Mouse (Mus musculus) limb, embryonic 15.5 days (tissue): ENCODE results near the gene Hist1h2af. TPM values are rescaled to one million over a fixed set of nuclear protein-coding genes. Genes with fewer than 3 reads are reported as not detected.
"Not testable (repeated sequence)": the region's sequence is repeated elsewhere in the genome, so short reads cannot be mapped to it uniquely, and the experiment has no call there.

Experiments used
- ATAC-seq: fragments of 200-750 bp; cut with Nextera tagmentation; 2 replicates; pipeline ENCODE4 v1.8.0; 2017; ENCODE audit warnings: low read depth, moderate TSS enrichment; ENCODE audit not compliant: insufficient number of reproducible peaks, low FRiP score, low TSS enrichment
- H3K27ac ChIP-seq: fragments of 300-500 bp; sonication (generic); 2 replicates; pipeline ENCODE4 v1.5.1; 2015; ENCODE audit warnings: moderate library complexity, mild to moderate bottlenecking, inconsistent platforms
- H3K27me3 ChIP-seq: fragments of 300-500 bp; sonication (generic); 2 replicates; pipeline ENCODE4 v1.6.1; 2015; ENCODE audit warnings: inconsistent platforms
- H3K36me3 ChIP-seq: fragments of 300-500 bp; sonication (generic); 2 replicates; pipeline ENCODE4 v1.6.1; 2015; ENCODE audit warnings: inconsistent platforms
- H3K4me1 ChIP-seq: fragments of 300-500 bp; sonication (generic); 2 replicates; pipeline ENCODE4 v1.6.1; 2015; ENCODE audit warnings: inconsistent platforms
- H3K4me2 ChIP-seq: fragments of 300-500 bp; sonication (generic); 2 replicates; pipeline ENCODE4 v1.6.1; 2015; ENCODE audit warnings: mild to moderate bottlenecking, inconsistent platforms
- H3K4me3 ChIP-seq: fragments of 300-500 bp; sonication (generic); 2 replicates; pipeline ENCODE4 v1.5.1; 2015; ENCODE audit warnings: mild to moderate bottlenecking, inconsistent platforms
- H3K9ac ChIP-seq: fragments of 300-500 bp; sonication (generic); 2 replicates; pipeline ENCODE4 v1.6.1; 2015; ENCODE audit warnings: inconsistent platforms
- H3K9me3 ChIP-seq: fragments of 300-500 bp; sonication (generic); 2 replicates; pipeline ENCODE4 v1.6.1; 2016; ENCODE audit warnings: inconsistent platforms
- WGBS: fragments of 180-500 bp; shearing (Covaris S2); methylation state at CpG from one replicate; pipeline ENCODE4 v1.1.7; 2015; 5-methylcytosine and 5-hydroxymethylcytosine counted together
- microRNA-seq: library from miRNA; unstranded; fragments of <30 nt; microRNA quantifications from one replicate; pipeline ENCODE4, GENCODE M21; 2016
- polyA plus RNA-seq: library from polyadenylated mRNA; unstranded; fragments of >200 nt; fragmentation: Nextera tagmentation; extraction: Ambion mirVana; gene quantifications from 2 replicates; pipeline ENCODE4 v1.2.1, GENCODE M21; 2015

Gene Hist1h2af
- polyA plus RNA-seq, 1 experiment from 2014 or later = 7.5 TPM

- Histone ChIP-seq H3K4me1 (peaks cover 25% of the 10 kb centered on the region), H3K9ac (peak overlapping the region; percentile 50)
- under 1% methylated on average over 19 of the region's 40 CpGs for WGBS
These were observed 42.2 kb downstream of the Hist1h2af start for GRCm38 (mm10) chr13:23575864-23576313.

DNA sequence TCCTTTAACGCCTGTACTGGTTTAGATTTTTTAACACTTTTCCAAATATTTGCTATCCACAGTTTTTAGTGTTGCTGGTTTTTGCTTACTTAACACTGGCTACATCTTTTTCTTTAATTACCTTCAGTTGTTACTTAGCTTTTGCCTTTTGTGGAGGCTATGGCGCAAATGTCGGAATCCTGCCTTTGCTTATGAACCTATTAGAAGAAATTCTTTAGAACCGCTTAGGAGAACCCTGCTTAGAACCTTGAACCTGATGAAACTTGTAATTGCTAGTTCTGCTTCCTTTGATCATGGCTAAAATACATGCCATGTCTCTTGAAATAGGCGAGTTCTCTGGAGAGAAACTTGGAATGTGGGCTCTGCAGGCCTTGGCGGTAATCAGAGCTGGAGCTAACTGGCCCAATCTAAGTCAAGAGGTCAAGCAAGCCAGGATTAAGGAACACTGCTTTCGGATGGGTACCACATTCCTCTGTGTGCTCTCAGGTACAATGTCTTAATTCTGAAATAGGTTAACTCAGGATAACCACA is 42.7 kb downstream of the Hist1h2af start:
- Histone ChIP-seq H3K4me2 (peak overlapping the region; percentile 57), H3K27me3 (no peaks in the 10 kb centered on the region), H3K27ac (peak overlapping the region; percentile 78), H3K9ac (peak overlapping the region; percentile 50), H3K36me3 (no peaks in the 10 kb centered on the region), H3K4me1 (peaks cover 25% of the 10 kb centered on the region), H3K4me3 (peak overlapping the region; percentile 40), H3K9me3 (no peaks in the 10 kb centered on the region)
- ATAC-seq = no peak
- 7% methylated on average over 7 of the region's 7 CpGs for WGBS

More at GRCm38 (mm10) chr13:23575864-23576313, 42.2 kb downstream of the Hist1h2af start:
- Histone ChIP-seq H3K4me3 (peak overlapping the region; percentile 40), H3K4me2 (peak overlapping the region; percentile 57), H3K27ac (peak overlapping the region; percentile 79)
- not testable (repeated sequence) for H3K27me3 ChIP-seq, H3K9me3 ChIP-seq, ATAC-seq, H3K36me3 ChIP-seq

DNA sequence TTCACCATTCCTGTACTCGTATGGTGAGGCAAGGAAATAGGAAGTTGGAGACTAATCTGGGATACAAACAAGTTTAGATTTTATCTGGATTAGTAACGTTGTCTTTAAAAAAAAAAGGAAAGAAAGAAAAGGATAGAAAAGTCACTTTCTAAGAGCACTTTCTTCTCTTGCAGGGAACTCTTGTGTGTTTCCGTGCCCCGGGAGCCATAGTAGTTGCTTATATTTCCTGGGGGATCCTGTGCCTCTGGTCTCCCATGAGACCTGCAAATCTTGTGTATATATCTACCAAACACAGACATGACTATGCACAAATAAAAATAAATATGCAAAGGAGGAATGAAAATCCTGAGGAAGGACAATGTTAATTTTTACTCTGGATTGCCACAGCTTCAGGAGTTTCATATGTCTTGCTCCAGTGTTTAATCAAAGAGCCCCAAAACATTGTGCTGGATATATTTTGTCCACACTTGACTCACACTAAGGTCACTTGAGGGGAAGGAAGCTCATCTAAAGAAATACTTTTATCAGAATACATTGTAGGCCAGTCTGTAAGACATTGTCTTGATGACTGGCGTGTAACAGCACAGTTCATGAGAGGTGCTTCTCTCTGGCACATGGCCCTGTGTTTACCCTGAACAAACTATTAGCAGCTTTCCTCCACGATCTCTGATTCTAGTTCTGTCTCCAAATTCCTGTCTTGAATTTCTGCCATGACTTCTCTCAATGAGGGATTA is 43.4 kb downstream of the Hist1h2af start:
- peak overlapping the region; percentile 78 for H3K27ac ChIP-seq
- no peaks in the 10 kb centered on the region for H3K27me3 ChIP-seq
- H3K36me3 ChIP-seq = no peaks in the 10 kb centered on the region
- no peak for ATAC-seq
- WGBS = 41% methylated on average over 6 of the region's 6 CpGs
- peak overlapping the region; percentile 40 for H3K4me3 ChIP-seq
- peaks cover 25% of the 10 kb centered on the region for H3K4me1 ChIP-seq
- H3K9me3 ChIP-seq = no peaks in the 10 kb centered on the region
- H3K4me2 ChIP-seq = peak overlapping the region; percentile 57
- no peak overlapping the region for H3K9ac ChIP-seq

DNA sequence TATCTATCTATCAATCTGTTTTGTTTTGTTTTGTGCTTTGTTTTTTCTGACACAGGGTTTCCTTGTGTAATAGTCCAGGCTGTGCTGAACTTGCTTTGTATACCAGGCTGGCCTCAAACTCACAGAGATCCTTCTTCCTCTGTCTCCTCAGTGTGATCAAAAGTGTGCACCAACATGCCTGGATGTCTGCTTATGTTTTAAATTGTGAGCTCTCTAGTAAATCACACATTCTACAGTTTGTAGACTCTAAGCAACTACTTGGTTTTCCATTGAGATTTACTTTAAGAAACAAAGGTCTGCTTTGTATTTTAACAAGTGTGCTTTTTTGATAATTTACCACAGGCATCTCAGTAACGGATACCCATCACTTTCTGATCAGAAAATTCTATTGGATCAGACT is 44.1 kb downstream of the Hist1h2af start:
- no peak overlapping the region for H3K27ac ChIP-seq
- ATAC-seq = no peak

DNA sequence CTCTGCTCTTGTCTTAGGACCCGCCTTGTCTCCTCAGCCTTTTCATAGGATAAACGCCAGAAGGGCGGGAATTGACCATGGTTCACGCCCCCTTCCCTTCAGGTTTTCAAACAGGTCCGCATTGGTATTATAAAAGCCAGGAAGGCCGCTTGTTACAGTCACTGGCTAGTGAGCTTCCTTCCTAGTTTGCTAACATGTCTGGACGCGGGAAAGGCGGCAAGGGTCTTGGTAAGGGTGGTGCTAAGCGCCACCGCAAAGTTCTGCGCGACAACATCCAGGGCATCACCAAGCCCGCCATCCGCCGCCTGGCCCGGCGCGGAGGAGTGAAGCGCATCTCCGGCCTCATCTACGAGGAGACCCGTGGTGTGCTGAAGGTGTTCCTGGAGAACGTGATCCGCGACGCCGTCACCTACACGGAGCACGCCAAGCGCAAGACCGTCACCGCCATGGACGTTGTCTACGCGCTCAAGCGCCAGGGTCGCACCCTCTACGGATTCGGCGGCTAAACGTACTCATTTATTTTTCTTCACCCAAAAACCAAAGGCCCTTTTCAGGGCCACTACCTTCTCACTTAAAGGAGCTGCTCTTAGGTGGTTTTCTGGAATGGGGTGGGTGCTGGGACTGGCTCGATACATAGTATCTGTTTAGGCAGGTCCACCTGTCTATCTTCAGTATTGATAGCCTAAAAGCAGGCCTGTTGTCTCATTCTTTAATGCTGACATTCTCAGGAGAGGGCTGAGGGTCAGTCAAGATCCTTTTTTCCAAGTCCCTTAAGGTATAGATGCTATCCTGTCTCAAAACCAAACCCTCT is 47.9 kb downstream of the Hist1h2af start, which contains the start of gene Hist1h4d:
Hist1h4d (plus strand) TSS at position 191 of the 811 bp plus-strand sequence.
- ATAC-seq = peak; percentile 88
- Histone ChIP-seq H3K4me1 (peaks cover 26% of the 10 kb centered on the region), H3K9me3 (no peaks in the 10 kb centered on the region), H3K9ac (peak within 1 kb of the TSS; percentile 37), H3K36me3 (no peaks in the 10 kb centered on the region), H3K4me3 (peak within 1 kb of the TSS; percentile 49), H3K27ac (peak within 1 kb of the TSS; percentile 81), H3K27me3 (no peaks in the 10 kb centered on the region), H3K4me2 (peak within 1 kb of the TSS; percentile 66)
- under 1% methylated on average over 43 of the region's 43 CpGs for WGBS

More for the DNA sequence above, 44.1 kb downstream of the Hist1h2af start:
- H3K4me1 ChIP-seq = peaks cover 26% of the 10 kb centered on the region
- no peaks in the 10 kb centered on the region for H3K27me3 ChIP-seq
- no peaks in the 10 kb centered on the region for H3K36me3 ChIP-seq
- H3K4me3 ChIP-seq = no peak overlapping the region
- no peak overlapping the region for H3K9ac ChIP-seq
- WGBS = 92% methylated on average over 1 of the region's 1 CpGs
- H3K9me3 ChIP-seq = no peaks in the 10 kb centered on the region
- H3K4me2 ChIP-seq = no peak overlapping the region

DNA sequence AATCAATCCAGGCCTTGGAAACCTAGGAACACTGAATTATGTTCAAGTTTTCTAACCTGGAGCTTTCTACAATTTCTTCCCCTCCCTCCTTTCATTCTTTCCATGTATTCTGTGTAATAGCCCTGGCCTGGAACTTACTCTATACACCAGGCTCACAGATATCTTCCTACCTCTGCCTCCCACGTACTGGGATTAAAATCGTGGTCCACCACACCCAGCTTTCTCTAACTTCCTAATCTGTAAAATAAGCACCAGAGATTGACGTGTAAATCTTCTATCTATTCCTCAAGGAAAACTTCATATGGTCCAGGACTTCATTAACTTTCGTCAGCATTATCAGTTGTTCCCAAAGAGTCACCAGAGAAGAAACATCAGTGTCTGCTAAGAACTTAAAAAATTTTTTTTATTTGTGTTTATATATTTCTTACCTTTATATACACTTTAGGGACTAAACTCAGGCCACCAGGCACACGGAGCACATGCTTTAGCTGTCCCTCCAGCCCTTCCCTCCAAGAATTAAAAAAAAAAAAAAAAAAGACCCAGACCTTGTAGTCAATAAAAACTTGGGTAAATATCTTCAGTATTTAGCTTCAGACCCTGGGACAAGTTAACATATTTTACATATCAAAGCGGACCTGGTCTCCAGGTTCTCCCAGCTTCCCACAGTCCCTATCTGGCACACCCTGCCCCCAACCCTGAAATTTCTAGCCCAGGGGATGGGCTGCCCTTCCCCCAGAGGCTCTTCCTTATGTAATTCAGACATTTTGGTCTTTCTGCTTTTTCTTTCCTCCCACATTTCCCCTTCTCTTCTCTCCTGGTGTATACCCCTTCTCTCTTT is 48.7 kb downstream of the Hist1h2af start:
- Histone ChIP-seq H3K27me3 (no peaks in the 10 kb centered on the region), H3K9me3 (no peaks in the 10 kb centered on the region), H3K4me1 (peaks cover 22% of the 10 kb centered on the region), H3K36me3 (no peaks in the 10 kb centered on the region), H3K4me2 (peak overlapping the region; percentile 66), H3K27ac (peak overlapping the region; percentile 81), H3K9ac (peak overlapping the region; percentile 37), H3K4me3 (peak overlapping the region; percentile 49)
- 7% methylated on average over 6 of the region's 6 CpGs for WGBS
- ATAC-seq = no peak

GRCm38 (mm10) chr13:23583387-23584068 is 49.8 kb downstream of the Hist1h2af start:
- H3K9ac ChIP-seq = no peak overlapping the region
- H3K4me1 ChIP-seq = peaks cover 22% of the 10 kb centered on the region
- no peaks in the 10 kb centered on the region for H3K27me3 ChIP-seq
- peak overlapping the region; percentile 81 for H3K27ac ChIP-seq
- H3K4me2 ChIP-seq = no peak overlapping the region
- no peaks in the 10 kb centered on the region for H3K36me3 ChIP-seq
- no peak for ATAC-seq
- H3K4me3 ChIP-seq = no peak overlapping the region
- no peaks in the 10 kb centered on the region for H3K9me3 ChIP-seq

Small RNAs within 50 kb of the gene (microRNA-seq; reads per million reads assigned to microRNA genes)
- gene Gm44297 (0.61 reads per million), gene Gm44359 (not detected), gene Gm44394 (not detected), gene n-TStga1 (2.5 reads per million, percentile 5 among the genes with 10 or more reads in this experiment)

Other genes starting within 250 kb of the Hist1h2af start
- 42.4 and 44.2 TPM in 2 replicates for gene Zfp322a, start 164.7 kb upstream of the Hist1h2af start, polyA plus RNA-seq
- 11.9 and 13.9 TPM in 2 replicates for gene Abt1, start 110.0 kb upstream of the Hist1h2af start, polyA plus RNA-seq
- 0.18 and 0.22 TPM in 2 replicates for gene Btn1a1, start 68.0 kb upstream of the Hist1h2af start, polyA plus RNA-seq
- 0.61 and 0.67 TPM in 2 replicates for gene Btn2a2, start 45.0 kb upstream of the Hist1h2af start, polyA plus RNA-seq
- gene Hist1h4h, start 2.9 kb upstream of the Hist1h2af start, polyA plus RNA-seq = 4.8 and 6.3 TPM in 2 replicates
- gene Hist1h3g, start 1.5 kb downstream of the Hist1h2af start, polyA plus RNA-seq = 3.4 and 5.4 TPM in 2 replicates
- gene Hist1h2bh, start 9.5 kb downstream of the Hist1h2af start, polyA plus RNA-seq = 0.77 and 0.83 TPM in 2 replicates
- 1.1 TPM in 1 of 2 replicates, not detected in the other for gene Hist1h3f, start 10.1 kb downstream of the Hist1h2af start, polyA plus RNA-seq
- gene Hist1h4f, start 17.7 kb downstream of the Hist1h2af start, polyA plus RNA-seq = 0.65 and 0.95 TPM in 2 replicates
- gene Hist1h1d, start 19.4 kb downstream of the Hist1h2af start, polyA plus RNA-seq = 0.32 and 0.51 TPM in 2 replicates
- 2.1 and 4.8 TPM in 2 replicates for gene Hist1h3e, start 28.5 kb downstream of the Hist1h2af start, polyA plus RNA-seq
- gene Hist1h2ae, start 37.3 kb downstream of the Hist1h2af start, polyA plus RNA-seq = 68.7 and 88.5 TPM in 2 replicates
- 5.5 and 6.0 TPM in 2 replicates for gene Hist1h2bg, start 37.5 kb downstream of the Hist1h2af start, polyA plus RNA-seq
- 2.9 and 5.8 TPM in 2 replicates for gene Hist1h2bf, start 40.3 kb downstream of the Hist1h2af start, polyA plus RNA-seq
- 0.89 and 2.3 TPM in 2 replicates for gene Hist1h2ad, start 40.5 kb downstream of the Hist1h2af start, polyA plus RNA-seq
- 5.8 and 6.5 TPM in 2 replicates for gene Hist1h3d, start 41.9 kb downstream of the Hist1h2af start, polyA plus RNA-seq
- gene Hist1h4d, start 47.7 kb downstream of the Hist1h2af start, polyA plus RNA-seq = 75.2 and 108 TPM in 2 replicates
- gene Hist1h2be, start 87.2 kb downstream of the Hist1h2af start, polyA plus RNA-seq = 1.9 and 2.1 TPM in 2 replicates
- gene Hist1h1e, start 88.7 kb downstream of the Hist1h2af start, polyA plus RNA-seq = 17.2 and 18.2 TPM in 2 replicates
- 0.76 and 0.78 TPM in 2 replicates for gene Hist1h2ac, start 150.0 kb downstream of the Hist1h2af start, polyA plus RNA-seq
- gene Hist1h2bc, start 150.3 kb downstream of the Hist1h2af start, polyA plus RNA-seq = 47.2 and 57.0 TPM in 2 replicates
- 0.20 TPM in 1 of 2 replicates, not detected in the other for gene Hist1h1t, start 161.9 kb downstream of the Hist1h2af start, polyA plus RNA-seq
- gene Hist1h4c, start 164.5 kb downstream of the Hist1h2af start, polyA plus RNA-seq = 3.2 and 4.0 TPM in 2 replicates
- 7.3 and 10.3 TPM in 2 replicates for gene Hfe, start 176.9 kb downstream of the Hist1h2af start, polyA plus RNA-seq
- 28.0 and 31.1 TPM in 2 replicates for gene Hist1h1c, start 204.9 kb downstream of the Hist1h2af start, polyA plus RNA-seq
- gene Hist1h3c, start 211.7 kb downstream of the Hist1h2af start, polyA plus RNA-seq = 5.8 and 6.6 TPM in 2 replicates
- 2.0 and 2.1 TPM in 2 replicates for gene Hist1h2bb, start 212.8 kb downstream of the Hist1h2af start, polyA plus RNA-seq
- gene Hist1h2ab, start 217.2 kb downstream of the Hist1h2af start, polyA plus RNA-seq = 23.3 and 37.2 TPM in 2 replicates
- gene Hist1h3b, start 218.4 kb downstream of the Hist1h2af start, polyA plus RNA-seq = 4.0 and 12.0 TPM in 2 replicates
- gene Hist1h4b, start 223.1 kb downstream of the Hist1h2af start, polyA plus RNA-seq = 4.1 and 4.5 TPM in 2 replicates
- 0.33 and 0.60 TPM in 2 replicates for gene Hist1h4a, start 227.3 kb downstream of the Hist1h2af start, polyA plus RNA-seq
- 3.1 and 7.2 TPM in 2 replicates for gene Hist1h3a, start 228.5 kb downstream of the Hist1h2af start, polyA plus RNA-seq
- 0.74 and 2.1 TPM in 2 replicates for gene Hist1h1a, start 229.8 kb downstream of the Hist1h2af start, polyA plus RNA-seq
- gene Trim38, start 236.0 kb downstream of the Hist1h2af start, polyA plus RNA-seq = not detected in 2 replicates